ENCODE assay signal across 8 mouse cellular contexts in the genomic region with DNA sequence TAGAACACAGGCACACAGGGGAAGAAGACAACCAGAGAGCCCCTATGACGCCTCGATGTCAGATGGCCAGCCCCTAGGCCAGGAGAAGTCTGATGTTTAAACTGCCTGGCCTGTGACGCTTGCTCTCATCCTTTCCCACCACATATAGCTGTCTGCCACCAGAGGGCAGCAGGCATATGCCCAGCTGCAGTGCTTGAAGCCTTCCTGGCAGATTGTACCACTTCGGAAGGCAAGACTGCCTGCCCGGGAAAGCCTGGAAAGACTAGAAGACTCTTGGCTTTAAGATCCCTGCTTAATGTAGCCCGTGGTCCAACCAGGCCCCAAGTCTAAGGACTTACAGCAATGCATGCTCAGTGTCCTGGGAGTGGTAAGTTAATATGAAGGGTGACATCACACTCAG. TPM values are rescaled to one million over a fixed set of nuclear protein-coding genes. Genes with fewer than 3 reads are reported as not detected.
A peak's percentile ranks its signal among the peaks of the same experiment; 100 is the strongest.
DNase-seq lines count a peak whose midpoint lies in the region; ATAC-seq and TF ChIP-seq lines count a peak whose summit lies in the region.

No protein-coding gene starts in this region.

- no peak overlapping the region for H3K4me3 ChIP-seq in cerebellum, adult 2 months (replicated peaks; ENCODE audit: insufficient read depth, low read depth, low read length)
- no peak overlapping the region for H3K4me3 ChIP-seq in hindbrain, embryonic 11.5 days (ENCODE audit: low read depth, low read length)

- WGBS in cerebellum, adult 2 months = under 1% methylated on average over 6 of the region's 6 CpGs
- WGBS in hindbrain, embryonic 11.5 days = 21% methylated on average over 6 of the region's 6 CpGs

- ATAC-seq in hindbrain, embryonic 11.5 days (ENCODE audit: low FRiP score) = peak; percentile 65

- H3K4me2 ChIP-seq in hindbrain, embryonic 11.5 days (replicated peaks; ENCODE audit: low read depth, low read length) = no peak overlapping the region

- no peak for TF ChIP-seq POLR2A in cerebellum, adult 2 months (IDR thresholded peaks at IDR 0.05; ENCODE audit: borderline replicate concordance, insufficient read depth, low read length)

- DNase-seq in MEL-GATA-1-ER (ENCODE audit: extremely low read depth, low read depth) = peak; percentile 43
- peak; percentile 72 to 75 for DNase-seq in cerebellum, adult 2 months
- DNase-seq in frontal cortex, adult 2 months (ENCODE audit: extremely low spot score in 1 of 2, low spot score in 1 of 2) = peak; percentile 50 to 86
- DNase-seq in hindbrain, embryonic 11.5 days (ENCODE audit: low spot score) = peak; percentile 76
- DNase-seq in layer of hippocampus, postnatal 10 days (ENCODE audit: low spot score in 2 of 2) = peak; percentile 75 to 84
- DNase-seq in lung, postnatal 10 days = peak; percentile 86
- peak; percentile 42 for DNase-seq in retina, adult 2 months (ENCODE audit: low read depth, low spot score)
- peak; percentile 48 to 49 for DNase-seq in thymus, postnatal 36 days

- no peaks in the 10 kb centered on the region for H3K9me3 ChIP-seq in hindbrain, embryonic 11.5 days (ENCODE audit: control insufficient read depth, low read length)

- no peaks in the 10 kb centered on the region for H3K36me3 ChIP-seq in hindbrain, embryonic 11.5 days (ENCODE audit: control insufficient read depth, insufficient read depth, low read length)

- no peak overlapping the region for H3K9ac ChIP-seq in hindbrain, embryonic 11.5 days (ENCODE audit: low read depth, low read length)

- TF ChIP-seq CTCF in cerebellum, adult 2 months (IDR thresholded peaks at IDR 0.05; ENCODE audit: borderline replicate concordance, insufficient read depth, low read depth, low read length) = peak; percentile 94

- no peaks in the 10 kb centered on the region; the same call in 1 of the 2 replicates for H3K27me3 ChIP-seq in cerebellum, adult 2 months (ENCODE audit: control insufficient read depth, insufficient read depth, low read length)
- H3K27me3 ChIP-seq in hindbrain, embryonic 11.5 days (ENCODE audit: control insufficient read depth, insufficient read depth, low read length) = peaks cover under 1% of the 10 kb centered on the region; the same call in 1 of the 2 replicates

- no peaks in the 10 kb centered on the region; the same call in 1 of the 2 replicates for H3K4me1 ChIP-seq in cerebellum, adult 2 months (ENCODE audit: control insufficient read depth, insufficient read depth, low read length)
- no peaks in the 10 kb centered on the region for H3K4me1 ChIP-seq in hindbrain, embryonic 11.5 days (replicated peaks; ENCODE audit: control insufficient read depth, insufficient read depth, low read length)

- H3K27ac ChIP-seq in cerebellum, adult 2 months (ENCODE audit: insufficient read depth, low read length) = no peak overlapping the region
- H3K27ac ChIP-seq in hindbrain, embryonic 11.5 days (ENCODE audit: low read depth, low read length) = no peak overlapping the region

RNA-seq across cellular contexts. Expression of a gene that starts 4.4 kb away (rescaled TPM):
- polyA plus RNA-seq in cerebellum, adult 2 months (2012; rRNA removed) = 0.49 and 0.65 TPM in 2 replicates
- 0.97 and 1.0 TPM in 2 replicates for polyA plus RNA-seq in frontal cortex, adult 2 months (2012; rRNA removed)
- polyA plus RNA-seq in hindbrain, embryonic 11.5 days (2014; fragmentation: Nextera tagmentation; extraction: Ambion mirVana) = 0.79 and 0.85 TPM in 2 replicates
- total RNA-seq in layer of hippocampus, postnatal 10 days (2021) = 1 to 10 TPM; 5.0 TPM

RNA-seq across cellular contexts. Expression of a gene that starts 47.8 kb away (rescaled TPM):
- 126 and 132 TPM in 2 replicates for polyA plus RNA-seq in cerebellum, adult 2 months (2012; rRNA removed)
- polyA plus RNA-seq in frontal cortex, adult 2 months (2012; rRNA removed) = 148 and 157 TPM in 2 replicates
- 440 and 458 TPM in 2 replicates for polyA plus RNA-seq in hindbrain, embryonic 11.5 days (2014; fragmentation: Nextera tagmentation; extraction: Ambion mirVana)
- 100 to 1,000 TPM; 257 to 268 TPM for total RNA-seq in layer of hippocampus, postnatal 10 days (2021)
